Mouse (Mus musculus): ENCODE measurements around the gene Zc3h18. TPM values are rescaled to one million over a fixed set of nuclear protein-coding genes. Genes with fewer than 3 reads are reported as not detected.

Zc3h18 gene
- polyA plus RNA-seq, 1 experiment, result 29.1 TPM

DNA sequence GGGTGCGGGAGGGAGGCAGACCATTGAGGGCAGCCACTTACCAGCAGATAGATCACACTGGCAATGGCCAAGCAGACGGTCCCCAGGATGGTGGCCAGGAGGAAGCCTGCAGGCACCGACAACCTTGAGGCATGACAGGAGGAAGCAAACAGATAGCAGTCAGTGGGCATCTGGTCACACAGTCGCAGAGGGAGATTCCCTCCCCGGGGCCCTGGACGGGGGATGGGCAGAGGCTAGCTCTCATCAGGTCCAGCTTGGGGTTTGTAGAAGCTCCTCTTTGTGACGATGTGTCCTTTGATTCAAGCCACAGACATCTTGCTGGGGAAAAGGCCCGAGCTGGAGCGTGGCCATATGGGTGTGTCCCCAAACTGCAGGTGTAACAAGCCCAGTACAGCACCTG is 49.7 kb downstream of the Zc3h18 start:
- TF ChIP-seq POLR2A (IDR thresholded peaks at IDR 0.05; ENCODE audit: low read depth, low read length) (no peak), CTCF (IDR thresholded peaks at IDR 0.05; ENCODE audit: extremely low read depth, insufficient read depth, insufficient read length, insufficient replicate concordance) (no peak)
- Histone ChIP-seq H3K36me3 (ENCODE audit: control insufficient read depth, insufficient read depth, low read length) (peaks cover 37% of the 10 kb centered on the region), H3K27me3 (ENCODE audit: control insufficient read depth, insufficient read depth, low read length) (no peaks in the 10 kb centered on the region), H3K4me1 (ENCODE audit: control insufficient read depth, insufficient read depth, insufficient read length) (peaks cover 25% of the 10 kb centered on the region; the same call in 1 of the 2 replicates), H3K27ac (ENCODE audit: insufficient read depth, low read length) (no peak overlapping the region), H3K4me3 (ENCODE audit: extremely low read depth, insufficient read depth, insufficient read length) (no peak overlapping the region)
- no peak for DNase-seq (ENCODE audit: low read depth in 1 of 2, low spot score in 2 of 2)
- WGBS, result 91% methylated on average over 9 of the region's 9 CpGs

GRCm38 (mm10) chr8:122427607-122428006 is 51.2 kb downstream of the Zc3h18 start:
- TF ChIP-seq CTCF (IDR thresholded peaks at IDR 0.05; ENCODE audit: extremely low read depth, insufficient read depth, insufficient read length, insufficient replicate concordance), result no peak
- no peak for TF ChIP-seq POLR2A (IDR thresholded peaks at IDR 0.05; ENCODE audit: low read depth, low read length)
- 90% methylated on average over 7 of the region's 7 CpGs for WGBS
- no peak overlapping the region for H3K4me3 ChIP-seq (ENCODE audit: extremely low read depth, insufficient read depth, insufficient read length)
- H3K27me3 ChIP-seq (ENCODE audit: control insufficient read depth, insufficient read depth, low read length), result no peaks in the 10 kb centered on the region
- H3K27ac ChIP-seq (ENCODE audit: insufficient read depth, low read length), result peak overlapping the region; percentile 42
- H3K4me1 ChIP-seq (ENCODE audit: control insufficient read depth, insufficient read depth, insufficient read length), result peaks cover 25% of the 10 kb centered on the region; the same call in 1 of the 2 replicates
- no peak for DNase-seq (ENCODE audit: low read depth in 1 of 2, low spot score in 2 of 2)
- H3K36me3 ChIP-seq (ENCODE audit: control insufficient read depth, insufficient read depth, low read length), result peaks cover 37% of the 10 kb centered on the region

- WGBS, result 45% methylated on average over 9 of the region's 9 CpGs
- peak in 1 of 2 experiments; percentile 58 for DNase-seq (ENCODE audit: low read depth in 1 of 2, low spot score in 2 of 2)
- TF ChIP-seq CTCF (IDR thresholded peaks at IDR 0.05; ENCODE audit: extremely low read depth, insufficient read depth, insufficient read length, insufficient replicate concordance) (no peak), POLR2A (IDR thresholded peaks at IDR 0.05; ENCODE audit: low read depth, low read length) (no peak)
- H3K36me3 ChIP-seq (ENCODE audit: control insufficient read depth, insufficient read depth, low read length), result peaks cover 33% of the 10 kb centered on the region
- no peaks in the 10 kb centered on the region for H3K27me3 ChIP-seq (ENCODE audit: control insufficient read depth, insufficient read depth, low read length)
- peaks cover 25% of the 10 kb centered on the region; the same call in 1 of the 2 replicates for H3K4me1 ChIP-seq (ENCODE audit: control insufficient read depth, insufficient read depth, insufficient read length)
- peak overlapping the region; percentile 80 for H3K27ac ChIP-seq (ENCODE audit: insufficient read depth, low read length)
- peak overlapping the region; percentile 10; the same call in 1 of the 2 replicates for H3K4me3 ChIP-seq (ENCODE audit: extremely low read depth, insufficient read depth, insufficient read length)
Measured at GRCm38 (mm10) chr8:122428163-122428562, 51.8 kb downstream of the Zc3h18 start.

- DNase-seq (ENCODE audit: low read depth in 1 of 2, low spot score in 2 of 2), result peak; percentile 71 to 77
- Histone ChIP-seq H3K27me3 (ENCODE audit: control insufficient read depth, insufficient read depth, low read length) (no peaks in the 10 kb centered on the region), H3K36me3 (ENCODE audit: control insufficient read depth, insufficient read depth, low read length) (peaks cover 21% of the 10 kb centered on the region), H3K4me3 (ENCODE audit: extremely low read depth, insufficient read depth, insufficient read length) (peak overlapping the region; percentile 40; the same call in 1 of the 2 replicates), H3K4me1 (ENCODE audit: control insufficient read depth, insufficient read depth, insufficient read length) (peaks cover 29% of the 10 kb centered on the region; the same call in 1 of the 2 replicates), H3K27ac (ENCODE audit: insufficient read depth, low read length) (peak overlapping the region; percentile 93)
- WGBS, result 20% methylated on average over 10 of the region's 10 CpGs
- TF ChIP-seq POLR2A (IDR thresholded peaks at IDR 0.05; ENCODE audit: low read depth, low read length) (peak; percentile 21), CTCF (IDR thresholded peaks at IDR 0.05; ENCODE audit: extremely low read depth, insufficient read depth, insufficient read length, insufficient replicate concordance) (peak; percentile 26; the same call in 1 of the 2 replicates)
Measured at GRCm38 (mm10) chr8:122430058-122430636, 53.7 kb downstream of the Zc3h18 start.

DNA sequence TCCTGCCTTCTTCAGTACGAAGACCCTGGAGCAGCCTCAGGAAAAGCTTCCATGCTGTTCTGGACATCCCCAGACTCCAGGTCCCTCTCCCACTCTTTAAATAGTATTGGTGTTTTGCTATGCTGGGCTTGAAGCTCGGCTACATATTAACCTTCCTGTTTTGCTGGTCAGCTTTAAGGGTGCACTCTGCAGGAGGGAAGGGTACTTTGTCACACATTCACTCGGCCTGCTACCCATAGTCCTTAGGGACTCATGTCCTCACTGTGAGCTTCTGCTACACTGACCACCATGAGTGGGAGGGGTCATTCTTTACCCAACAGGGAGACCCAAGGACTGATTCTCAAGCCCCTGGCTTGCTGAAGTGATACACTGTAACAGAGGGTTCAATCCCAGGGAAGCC is 54.2 kb downstream of the Zc3h18 start:
- H3K4me3 ChIP-seq (ENCODE audit: extremely low read depth, insufficient read depth, insufficient read length), result peak overlapping the region; percentile 26; the same call in 1 of the 2 replicates
- TF ChIP-seq CTCF (IDR thresholded peaks at IDR 0.05; ENCODE audit: extremely low read depth, insufficient read depth, insufficient read length, insufficient replicate concordance) (no peak), POLR2A (IDR thresholded peaks at IDR 0.05; ENCODE audit: low read depth, low read length) (no peak)
- H3K4me1 ChIP-seq (ENCODE audit: control insufficient read depth, insufficient read depth, insufficient read length), result peaks cover 29% of the 10 kb centered on the region; the same call in 1 of the 2 replicates
- no peak for DNase-seq (ENCODE audit: low read depth in 1 of 2, low spot score in 2 of 2)
- peaks cover 18% of the 10 kb centered on the region for H3K36me3 ChIP-seq (ENCODE audit: control insufficient read depth, insufficient read depth, low read length)
- H3K27me3 ChIP-seq (ENCODE audit: control insufficient read depth, insufficient read depth, low read length), result no peaks in the 10 kb centered on the region
- 53% methylated on average over 3 of the region's 3 CpGs for WGBS
- H3K27ac ChIP-seq (ENCODE audit: insufficient read depth, low read length), result peak overlapping the region; percentile 93

DNA sequence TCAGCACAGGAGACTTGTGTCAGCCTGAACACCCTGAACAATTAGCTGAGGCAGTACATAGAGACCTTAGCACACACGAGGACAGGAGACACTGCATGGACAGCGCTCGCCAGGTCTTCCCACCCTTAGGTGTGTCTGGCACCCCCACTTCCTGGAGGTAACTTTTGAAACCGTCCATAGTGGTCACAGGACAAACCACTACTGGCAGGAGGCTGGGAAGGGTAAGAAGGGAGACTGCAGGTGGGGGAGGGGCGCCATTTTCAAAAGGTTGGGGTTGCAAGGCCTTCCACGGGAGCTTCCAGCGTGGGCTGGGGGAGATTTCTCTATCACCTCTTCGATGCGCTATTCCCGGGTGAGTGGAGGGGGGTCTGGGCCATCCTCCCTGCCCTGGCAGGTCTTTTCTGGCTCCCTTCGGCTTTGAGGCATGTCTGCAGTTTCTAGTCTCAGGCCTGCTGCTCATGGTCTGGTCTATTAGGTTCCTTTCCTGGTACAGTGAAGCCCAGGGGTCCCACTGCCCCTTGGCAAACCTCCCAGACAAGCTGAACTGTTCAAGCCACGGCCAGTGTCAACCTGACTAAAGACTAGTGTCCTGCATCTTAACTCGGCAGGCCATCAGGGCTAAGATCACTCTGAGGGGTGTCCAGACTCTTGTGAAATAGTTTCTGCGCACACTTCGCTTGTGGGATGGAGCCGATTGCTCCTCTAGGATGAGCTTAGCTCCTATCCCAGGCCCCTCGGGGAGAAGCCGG is 55.5 kb downstream of the Zc3h18 start:
- Histone ChIP-seq H3K4me3 (ENCODE audit: extremely low read depth, insufficient read depth, insufficient read length) (peak overlapping the region; percentile 88), H3K4me1 (ENCODE audit: control insufficient read depth, insufficient read depth, insufficient read length) (peaks cover 32% of the 10 kb centered on the region; the same call in 1 of the 2 replicates), H3K27me3 (ENCODE audit: control insufficient read depth, insufficient read depth, low read length) (no peaks in the 10 kb centered on the region), H3K27ac (ENCODE audit: insufficient read depth, low read length) (peak overlapping the region; percentile 99), H3K36me3 (ENCODE audit: control insufficient read depth, insufficient read depth, low read length) (peaks cover 8% of the 10 kb centered on the region)
- peak in 1 of 2 experiments; percentile 33 for DNase-seq (ENCODE audit: low read depth in 1 of 2, low spot score in 2 of 2)
- TF ChIP-seq POLR2A (IDR thresholded peaks at IDR 0.05; ENCODE audit: low read depth, low read length) (no peak), CTCF (IDR thresholded peaks at IDR 0.05; ENCODE audit: extremely low read depth, insufficient read depth, insufficient read length, insufficient replicate concordance) (no peak)
- 10% methylated on average over 17 of the region's 18 CpGs for WGBS
